Mouse (Mus musculus) cerebellum, postnatal 10 days (tissue): ENCODE data around the gene Sipa1.
A peak's percentile ranks its signal among the peaks of the same experiment; 100 is the strongest.

Experiments
- DNase-seq, 2 experiments: peaks; one replicate each; pipeline ENCODE4 v3.0.0; 2021; ENCODE audit warnings: mixed read lengths in 2 of 2

The Sipa1 gene

DNA sequence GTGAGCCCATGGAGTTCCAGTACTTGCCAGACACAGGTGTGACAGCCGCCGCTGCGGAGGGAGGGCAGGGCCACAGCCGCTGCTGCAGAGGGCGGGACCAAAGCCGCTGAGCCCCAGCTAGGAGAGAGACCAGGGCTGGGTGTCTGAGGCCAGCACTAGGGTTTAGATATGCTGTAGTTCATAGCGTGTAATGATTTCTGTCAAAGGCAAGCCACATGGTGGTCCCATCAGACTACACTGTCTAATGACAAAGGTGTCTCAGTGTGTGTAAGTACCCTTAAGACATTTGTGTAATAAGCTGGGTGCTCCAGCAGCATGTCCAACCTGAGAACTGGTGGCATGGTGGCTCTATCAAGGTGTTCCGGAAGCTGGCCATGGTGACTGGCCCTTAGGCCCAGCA lies 21.9 kb downstream of the Sipa1 start:
- no peak for DNase-seq

- no peak for DNase-seq
Observed at GRCm38 (mm10) chr19:5641021-5641420, 22.5 kb downstream of the Sipa1 start.

- peak in 1 of 2 experiments; percentile 11 for DNase-seq
Observed at GRCm38 (mm10) chr19:5640339-5640738, 23.2 kb downstream of the Sipa1 start.

DNA sequence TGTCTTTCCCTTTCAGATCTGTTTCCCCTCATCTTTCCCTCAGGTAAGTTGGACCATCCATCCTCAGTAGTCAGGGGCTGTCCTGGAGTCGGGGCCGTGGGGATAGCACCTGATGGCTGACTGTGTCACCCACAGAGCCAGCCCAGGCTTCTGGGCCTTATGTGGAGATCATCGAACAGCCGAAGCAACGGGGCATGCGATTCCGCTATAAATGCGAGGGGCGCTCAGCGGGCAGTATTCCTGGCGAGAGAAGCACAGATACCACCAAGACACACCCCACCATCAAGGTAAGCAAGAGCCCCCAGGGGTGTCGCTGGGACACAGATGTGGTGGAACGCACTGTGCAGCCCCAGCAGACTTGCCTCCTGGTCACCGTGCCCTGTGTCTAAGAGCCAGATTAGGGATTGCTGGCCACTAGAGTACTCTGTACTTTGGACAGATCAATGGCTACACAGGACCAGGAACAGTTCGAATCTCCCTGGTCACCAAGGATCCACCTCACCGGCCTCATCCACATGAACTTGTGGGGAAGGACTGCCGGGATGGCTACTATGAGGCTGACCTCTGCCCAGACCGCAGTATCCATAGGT lies 25.0 kb downstream of the Sipa1 start:
- peak in 1 of 2 experiments; percentile 18 for DNase-seq

DNA sequence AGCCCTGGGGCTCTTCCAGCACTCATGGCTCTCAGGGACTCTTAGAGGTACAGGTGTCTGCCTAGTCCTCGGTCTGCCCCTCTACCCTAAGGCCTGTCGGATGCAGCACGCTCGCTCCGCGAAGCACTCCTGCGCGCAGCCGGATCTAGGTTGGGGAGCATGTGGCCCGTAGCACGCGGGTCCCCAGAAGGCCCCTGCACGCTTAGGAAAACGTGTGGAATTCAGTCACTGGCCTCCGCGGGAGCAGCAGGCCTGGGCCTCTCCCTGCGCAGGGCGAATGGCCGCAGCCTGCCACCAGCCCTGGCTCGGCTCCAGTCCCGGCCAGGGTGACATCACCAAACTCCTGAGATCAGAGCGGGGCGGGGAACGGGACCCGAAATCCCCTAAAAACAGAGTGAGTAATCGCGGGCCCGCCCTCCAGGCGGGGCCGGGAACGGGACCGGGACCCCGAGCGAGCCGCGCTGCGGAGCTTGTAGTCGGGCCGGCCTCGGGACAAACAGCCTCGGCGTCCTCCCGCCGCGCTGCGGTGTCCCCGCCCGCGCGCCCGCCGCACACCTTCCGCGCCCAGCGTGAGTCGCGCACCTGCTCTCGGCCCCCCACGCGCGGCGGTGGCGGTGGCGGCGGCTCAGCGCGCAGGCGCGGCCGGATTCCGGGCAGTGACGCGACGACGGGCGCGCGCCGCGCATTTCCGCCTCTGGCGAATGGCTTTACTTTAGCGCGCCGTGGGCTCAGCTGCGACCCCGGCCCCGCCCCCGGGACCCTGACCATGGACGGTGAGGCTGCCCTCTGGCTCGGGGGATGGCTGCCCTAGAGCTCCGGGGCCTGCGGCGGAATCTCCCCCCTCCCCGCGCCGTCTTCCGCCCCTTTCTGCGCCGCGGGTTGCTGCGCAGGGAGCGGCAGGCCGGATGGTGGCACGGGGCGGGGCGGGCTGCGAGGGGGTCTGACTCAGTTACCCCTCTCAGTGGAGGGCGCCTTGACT lies 26.1 kb downstream of the Sipa1 start, which contains the start of gene Rela:
Rela (plus strand) TSS at position 415 of the 979 bp plus-strand sequence.
- peak; percentile 97 for DNase-seq

- peak in 1 of 2 experiments; percentile 50 for DNase-seq
Observed at GRCm38 (mm10) chr19:5636571-5637041, 26.9 kb downstream of the Sipa1 start.

DNA sequence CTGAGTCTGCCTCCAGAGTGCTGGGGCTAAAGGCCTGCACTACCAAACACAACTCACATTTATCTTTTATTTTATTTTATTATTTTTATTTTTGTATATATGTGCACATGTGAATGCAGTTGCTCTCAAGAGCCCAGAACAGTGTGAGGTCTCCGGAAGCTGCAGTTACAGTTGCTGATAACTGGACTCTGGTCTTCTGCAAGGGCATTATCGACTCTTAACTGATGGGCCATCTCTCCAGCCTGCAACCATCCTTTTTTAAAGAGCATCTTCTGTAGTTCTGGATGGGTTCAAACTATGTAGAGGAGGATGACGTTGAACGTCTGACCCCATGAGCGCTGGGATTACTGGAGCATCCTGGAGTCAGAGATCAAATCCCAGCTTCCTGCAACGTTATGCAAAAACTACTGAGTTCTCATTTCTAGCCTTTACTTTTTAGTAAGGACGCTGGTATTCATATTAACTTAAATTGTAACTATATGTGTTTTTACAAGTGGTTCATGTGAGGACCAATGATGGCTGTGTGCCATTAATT lies 27.4 kb downstream of the Sipa1 start:
- no peak for DNase-seq

- no peak for DNase-seq
Observed at GRCm38 (mm10) chr19:5632120-5632519, 31.4 kb downstream of the Sipa1 start.

GRCm38 (mm10) chr19:5629907-5630306 lies 33.6 kb downstream of the Sipa1 start:
- DNase-seq = no peak

DNA sequence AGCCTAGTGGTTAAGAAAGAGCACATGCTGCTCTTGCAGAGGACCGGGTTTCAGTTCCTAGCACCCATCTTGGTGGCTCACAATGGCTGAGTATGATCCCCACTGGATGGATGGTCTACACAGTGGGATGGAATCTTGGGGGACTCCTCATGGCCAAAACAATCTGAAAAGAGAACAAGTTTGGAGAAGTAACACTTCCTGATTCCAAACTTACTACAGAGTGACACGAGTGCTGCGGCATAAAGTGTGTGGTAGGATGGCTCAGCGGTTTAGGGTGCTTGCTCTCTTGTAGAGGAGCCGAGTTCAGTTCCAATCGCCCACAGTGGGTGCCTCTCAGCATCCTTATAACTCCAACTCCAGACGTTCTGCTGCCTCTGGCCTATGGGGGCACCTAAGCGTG lies 38.2 kb downstream of the Sipa1 start:
- DNase-seq = no peak

DNA sequence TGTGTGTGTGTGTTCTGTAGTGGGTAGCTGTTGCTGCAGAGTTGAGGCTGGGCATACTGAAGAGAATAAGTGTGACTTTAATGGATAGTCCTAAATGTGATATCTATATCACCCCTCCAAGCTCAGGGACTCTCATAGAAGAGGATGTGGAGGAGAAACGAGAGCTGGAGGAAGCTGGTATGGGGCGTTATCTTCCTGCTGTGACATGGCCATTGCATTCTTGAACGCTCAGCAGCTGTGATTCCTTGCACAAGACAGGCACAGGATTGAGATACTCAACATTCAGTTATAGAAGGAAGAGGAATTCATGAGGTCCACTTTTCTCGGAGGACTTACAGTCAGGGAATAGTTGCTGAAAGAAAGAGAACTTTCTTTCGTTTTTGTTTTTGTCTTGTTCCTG lies 41.6 kb downstream of the Sipa1 start:
- DNase-seq = no peak

- DNase-seq = no peak
Observed at GRCm38 (mm10) chr19:5620007-5620406, 43.5 kb downstream of the Sipa1 start.

DNA sequence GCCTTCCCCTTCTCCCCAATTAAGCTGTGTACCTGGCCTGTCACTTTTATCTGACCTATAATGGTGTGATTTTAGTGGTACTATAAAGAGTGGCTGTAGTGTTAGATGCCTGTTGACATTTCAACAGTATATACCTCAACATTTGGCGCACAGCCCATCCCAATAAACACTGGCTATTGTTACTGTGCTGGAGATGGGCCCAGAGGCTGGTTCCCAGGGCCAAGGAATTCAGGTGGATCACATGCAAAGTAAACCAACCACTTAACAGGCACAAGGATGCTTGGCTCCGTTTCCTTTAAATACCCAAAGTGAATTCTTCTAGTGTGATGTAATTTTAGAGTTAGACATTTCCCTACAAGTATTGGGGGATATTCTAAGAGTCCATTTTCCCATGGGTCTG lies 48.6 kb downstream of the Sipa1 start:
- DNase-seq = no peak

- no peak for DNase-seq
Observed at GRCm38 (mm10) chr19:5612762-5613411, 50.6 kb downstream of the Sipa1 start.

DNA sequence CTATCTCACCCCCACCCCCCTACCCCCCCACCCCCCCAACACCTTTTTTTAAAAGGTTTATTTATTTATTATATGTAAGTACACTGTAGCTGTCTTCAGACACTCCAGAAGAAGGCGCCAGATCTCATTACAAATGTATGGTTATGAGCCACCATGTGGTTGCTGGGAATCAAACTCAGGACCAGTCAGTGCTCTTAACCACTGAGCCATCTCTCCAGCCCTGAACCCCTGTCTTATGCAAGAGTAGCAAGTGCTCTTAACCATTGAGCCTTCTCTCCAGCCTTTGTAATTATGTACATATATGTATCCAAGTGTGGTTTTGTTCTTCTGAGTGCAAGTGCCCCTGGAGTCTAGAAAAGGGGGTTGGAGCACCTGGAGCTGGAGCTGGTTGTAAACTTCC lies 51.5 kb downstream of the Sipa1 start:
- no peak for DNase-seq

- peak; percentile 98 for DNase-seq
Observed at GRCm38 (mm10) chr19:5609547-5610404, 53.7 kb downstream of the Sipa1 start, which contains the start of gene Kat5. Gene Kat5, minus strand, starts transcription at chr19:5610237.

DNA sequence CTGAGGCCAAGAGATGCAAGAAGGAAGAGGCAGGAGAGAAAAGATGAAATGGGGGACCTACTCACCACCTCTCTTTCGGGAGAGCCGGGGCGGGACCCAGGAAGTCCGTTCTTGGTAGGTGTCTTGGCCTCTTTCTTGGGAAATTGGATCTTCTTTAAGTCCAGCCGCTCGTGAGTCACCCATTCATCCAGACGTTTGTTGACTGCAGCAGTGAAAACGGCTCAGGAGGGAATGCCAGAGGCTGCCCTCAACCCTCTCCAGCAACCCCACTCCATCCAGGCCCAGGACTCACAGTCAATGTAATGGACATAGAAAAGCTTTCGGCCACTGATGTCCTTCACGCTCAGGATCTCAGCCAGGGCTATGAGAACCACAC lies 54.3 kb downstream of the Sipa1 start:
- no peak for DNase-seq

DNA sequence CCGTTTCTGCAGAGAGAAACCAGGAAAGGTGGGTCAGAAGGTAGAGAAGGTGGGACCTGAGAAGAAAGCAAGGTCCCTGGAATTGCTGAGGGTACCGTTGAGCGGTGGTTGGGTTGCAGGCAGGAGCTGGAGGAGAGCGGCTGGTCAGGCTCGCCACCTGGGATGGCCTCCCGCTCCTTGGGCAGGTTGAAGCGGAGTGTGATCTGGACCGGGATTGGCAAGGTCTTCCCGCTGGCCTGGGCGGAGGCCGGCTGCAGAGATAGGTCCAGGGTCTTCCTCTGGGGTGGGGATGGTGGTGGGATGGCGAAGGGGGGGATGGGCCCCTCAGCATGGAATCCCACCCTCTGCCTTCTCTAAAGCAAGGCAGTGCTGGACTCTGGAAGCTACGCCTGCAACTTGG lies 54.8 kb downstream of the Sipa1 start:
- DNase-seq = no peak

DNA sequence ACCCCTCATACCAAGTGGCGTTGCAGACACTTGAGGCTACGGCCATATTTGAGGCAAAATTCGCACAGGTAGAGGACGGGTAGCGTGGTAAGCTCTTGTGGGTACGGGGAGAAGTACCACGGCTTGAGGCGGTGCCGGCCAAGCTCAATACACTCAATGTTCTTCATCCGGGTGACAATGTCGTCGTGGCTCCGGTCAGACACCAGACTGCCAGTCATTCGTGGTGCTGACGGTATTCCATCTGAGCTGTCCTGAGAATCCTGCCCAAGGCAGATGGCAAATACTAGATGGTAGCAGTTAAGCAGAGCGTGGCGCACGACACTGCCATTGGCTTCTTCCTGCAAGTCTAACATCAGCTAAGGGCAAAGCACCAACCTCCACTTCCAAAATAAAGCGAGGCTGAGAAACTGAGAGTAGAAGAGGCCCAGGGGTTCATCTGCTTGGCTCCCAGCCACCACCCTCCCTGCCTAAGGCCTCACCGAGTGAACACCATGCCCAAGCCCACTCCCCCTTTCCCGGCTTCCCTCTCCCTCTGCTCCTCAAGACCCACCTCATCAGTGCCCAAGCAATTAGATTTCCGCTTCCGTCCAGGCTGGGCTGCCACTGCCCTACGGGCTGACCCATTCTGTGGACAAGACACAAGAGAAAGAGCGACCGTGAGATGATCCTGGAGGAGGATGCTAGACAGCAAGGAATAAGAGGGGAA lies 55.6 kb downstream of the Sipa1 start:
- peak in 1 of 2 experiments; percentile 34 for DNase-seq

GRCm38 (mm10) chr19:5606196-5606595 lies 57.3 kb downstream of the Sipa1 start:
- no peak for DNase-seq

DNA sequence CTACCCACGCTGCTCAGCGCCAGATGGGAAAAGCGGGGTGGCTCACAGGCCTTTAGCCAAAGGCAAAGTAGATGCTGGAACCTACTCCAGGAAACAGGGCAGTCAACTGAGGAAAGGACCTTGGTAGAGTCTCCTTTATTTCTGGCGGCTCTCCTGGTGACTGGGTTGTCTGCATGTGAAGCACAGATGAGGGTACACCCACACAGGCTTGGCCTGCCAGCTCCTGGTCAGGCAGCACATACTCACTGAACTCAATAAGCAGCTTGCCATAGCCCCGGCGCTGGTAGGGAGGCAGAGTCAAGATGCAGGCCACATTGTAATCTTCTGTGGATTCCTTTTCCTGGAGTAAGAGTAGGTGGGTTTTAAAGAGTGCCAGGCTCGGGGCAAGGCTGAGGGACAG lies 58.4 kb downstream of the Sipa1 start:
- no peak for DNase-seq
